Mouse (Mus musculus) embryonic fibroblast, embryonic 13.5 days (primary cell): ENCODE results near the gene Snapc1. TPM values are rescaled to one million over a fixed set of nuclear protein-coding genes. Genes with fewer than 3 reads are reported as not detected.

ENCODE experiments used
- H3K27ac ChIP-seq: 2 replicates; pipeline ENCODE4 v1.5.1; 2012; ENCODE audit warnings: low read length, control low read depth, inconsistent platforms; ENCODE audit not compliant: insufficient read depth
- H3K4me1 ChIP-seq: 2 replicates; pipeline ENCODE4 v1.6.1; 2011; ENCODE audit warnings: low read length; ENCODE audit not compliant: control insufficient read depth, insufficient read depth
- H3K4me3 ChIP-seq: 2 replicates; pipeline ENCODE4 v1.5.1; 2011; ENCODE audit warnings: mild to moderate bottlenecking, control low read depth, low read length; ENCODE audit not compliant: insufficient read depth
- CTCF ChIP-seq: IDR thresholded peaks from 2 replicates; pipeline ENCODE4 v1.5.1; 2011; ENCODE audit warnings: mild to moderate bottlenecking, control low read depth, low read length, moderate library complexity, borderline replicate concordance; ENCODE audit not compliant: insufficient read depth
- POLR2A ChIP-seq: IDR thresholded peaks from 2 replicates; pipeline ENCODE4 v1.6.1; 2011; ENCODE audit warnings: low read depth, mild to moderate bottlenecking, control low read depth, low read length, moderate library complexity
- polyA plus RNA-seq: library from polyadenylated mRNA; stranded (reverse); fragments of >200 nt; gene quantifications from 2 replicates; pipeline ENCODE4 v1.2.4, GENCODE M21; 2011; ENCODE audit warnings: low read depth; ENCODE audit not compliant: missing spikeins, insufficient read length

The Snapc1 gene
- polyA plus RNA-seq, 1 experiment, result 23.0 TPM

DNA sequence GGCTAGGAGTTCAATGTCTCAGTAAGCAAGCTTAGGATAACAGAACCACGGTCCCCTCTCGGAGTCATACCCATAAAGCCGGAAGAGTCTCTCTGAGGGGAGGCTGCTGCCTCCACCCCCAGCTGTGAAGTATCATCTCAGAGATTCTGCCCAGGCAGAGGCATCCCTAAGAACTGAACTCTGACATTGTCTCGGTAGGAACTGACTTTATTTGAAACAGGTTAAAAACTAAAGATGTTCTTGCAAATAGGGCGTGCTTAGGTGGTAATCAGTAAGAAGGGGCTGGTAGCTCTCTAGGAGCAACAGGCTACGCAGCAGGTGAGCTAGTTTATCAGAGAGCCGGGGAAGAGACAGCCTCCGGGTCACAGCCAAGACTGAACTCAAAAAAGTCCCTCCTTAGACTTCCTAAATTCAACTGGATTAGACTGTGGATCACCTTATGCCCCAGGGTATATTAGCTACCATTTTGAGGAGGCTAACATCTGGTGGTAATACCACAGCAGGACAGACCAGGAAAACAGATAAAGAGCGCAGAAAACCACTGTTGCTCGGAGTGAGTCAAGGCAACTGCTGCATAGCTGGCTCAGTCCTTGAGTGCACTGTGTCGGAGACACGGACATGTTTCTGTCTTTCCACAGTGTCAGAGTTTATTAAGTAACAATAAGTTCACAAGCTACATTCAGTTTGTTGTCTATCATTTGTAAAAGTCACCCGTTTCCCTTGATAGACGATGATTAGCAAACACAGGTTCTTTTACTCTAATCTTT, 10.7 kb upstream of the Snapc1 start:
- Histone ChIP-seq H3K4me1 (no peaks in the 10 kb centered on the region), H3K4me3 (no peak overlapping the region), H3K27ac (no peak overlapping the region)
- TF ChIP-seq POLR2A (no peak), CTCF (no peak)

DNA sequence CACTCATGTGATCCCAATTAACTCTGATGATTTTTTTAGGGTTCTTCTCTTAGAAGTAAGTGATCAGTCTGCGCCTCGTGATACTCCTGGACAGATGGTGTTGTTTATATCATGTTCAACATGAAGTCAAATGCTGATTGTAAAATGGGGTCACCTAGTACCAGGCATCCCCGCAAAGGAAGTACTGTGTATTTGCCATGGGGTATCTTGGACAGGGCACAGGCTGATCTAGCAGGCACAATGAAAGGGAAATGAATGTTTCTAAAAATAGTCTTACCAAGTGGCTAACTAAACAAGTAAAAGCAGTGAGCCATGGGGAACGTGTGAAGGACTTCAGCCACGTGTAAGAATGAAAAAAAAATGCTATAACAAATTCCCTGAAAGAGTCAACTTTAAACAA, 9.5 kb upstream of the Snapc1 start:
- TF ChIP-seq CTCF (no peak), POLR2A (no peak)
- no peak overlapping the region for H3K27ac ChIP-seq
- no peak overlapping the region for H3K4me3 ChIP-seq
- H3K4me1 ChIP-seq, result no peaks in the 10 kb centered on the region

DNA sequence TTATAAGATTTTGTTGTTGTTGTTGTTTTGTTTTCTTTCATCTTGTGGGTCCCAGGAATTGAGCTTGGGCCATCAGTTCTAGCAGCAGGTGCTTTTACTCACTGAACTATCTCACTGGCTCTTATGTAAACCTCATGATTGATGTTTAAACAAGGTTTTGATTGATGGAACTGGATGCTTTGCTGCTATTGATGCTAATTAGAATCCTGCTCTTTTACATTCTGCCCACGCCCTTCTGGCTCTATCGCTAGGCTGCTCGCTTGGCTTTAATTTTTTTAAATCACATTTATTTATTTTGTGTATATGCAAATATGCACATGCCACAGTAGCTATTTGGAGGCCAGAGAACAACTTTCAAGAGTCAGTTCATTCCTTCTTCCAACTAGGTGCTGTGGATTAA, 6.6 kb upstream of the Snapc1 start:
- TF ChIP-seq POLR2A, result no peak
- TF ChIP-seq CTCF, result no peak
- Histone ChIP-seq H3K4me1 (no peaks in the 10 kb centered on the region), H3K27ac (no peak overlapping the region), H3K4me3 (no peak overlapping the region)

DNA sequence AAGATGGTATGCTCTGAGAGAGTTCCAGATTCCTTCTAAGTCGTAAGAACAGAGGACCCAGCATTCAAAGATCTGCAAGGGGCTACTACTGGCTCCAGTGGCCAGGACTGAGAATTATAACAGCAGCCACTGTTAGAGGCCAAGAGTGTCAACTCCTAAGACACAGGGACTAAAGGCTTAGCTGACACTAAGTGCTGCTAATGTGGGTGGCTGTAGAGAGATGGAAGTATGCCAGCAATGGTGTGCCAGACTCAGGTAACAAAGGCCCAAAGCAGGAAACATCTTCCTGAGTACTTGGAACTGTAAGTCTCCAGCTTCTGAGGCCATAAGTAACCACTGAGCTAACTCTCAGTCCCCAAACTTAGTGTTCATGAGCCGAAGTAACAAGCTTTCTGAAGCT, 5.5 kb upstream of the Snapc1 start:
- TF ChIP-seq CTCF (no peak), POLR2A (no peak)
- H3K27ac ChIP-seq, result no peak overlapping the region

DNA sequence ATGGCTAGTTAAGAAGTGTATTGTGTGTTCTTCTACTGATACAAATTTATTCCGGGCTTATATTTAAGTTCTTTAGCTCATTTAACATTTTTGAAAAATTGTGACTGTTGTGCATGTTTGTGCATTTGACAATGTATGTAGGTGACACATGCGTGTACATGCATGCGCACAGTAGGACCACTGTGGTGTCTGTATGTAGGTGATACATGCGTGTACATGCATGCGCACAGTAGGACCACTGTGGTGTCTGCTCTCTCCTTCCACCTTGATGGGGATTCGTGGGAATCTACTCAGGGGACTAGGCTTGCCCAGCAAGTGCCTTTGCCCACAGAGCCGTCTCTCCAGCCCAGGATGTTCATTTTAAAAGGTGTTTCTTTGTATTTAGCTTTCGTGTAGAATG, 4.9 kb downstream of the Snapc1 start:
- Histone ChIP-seq H3K4me3 (no peak overlapping the region), H3K4me1 (no peaks in the 10 kb centered on the region; the same call in 1 of the 2 replicates), H3K27ac (no peak overlapping the region)
- TF ChIP-seq CTCF (no peak), POLR2A (no peak)

More for the DNA sequence above, 5.5 kb upstream of the Snapc1 start:
- Histone ChIP-seq H3K4me3 (no peak overlapping the region), H3K4me1 (no peaks in the 10 kb centered on the region)

DNA sequence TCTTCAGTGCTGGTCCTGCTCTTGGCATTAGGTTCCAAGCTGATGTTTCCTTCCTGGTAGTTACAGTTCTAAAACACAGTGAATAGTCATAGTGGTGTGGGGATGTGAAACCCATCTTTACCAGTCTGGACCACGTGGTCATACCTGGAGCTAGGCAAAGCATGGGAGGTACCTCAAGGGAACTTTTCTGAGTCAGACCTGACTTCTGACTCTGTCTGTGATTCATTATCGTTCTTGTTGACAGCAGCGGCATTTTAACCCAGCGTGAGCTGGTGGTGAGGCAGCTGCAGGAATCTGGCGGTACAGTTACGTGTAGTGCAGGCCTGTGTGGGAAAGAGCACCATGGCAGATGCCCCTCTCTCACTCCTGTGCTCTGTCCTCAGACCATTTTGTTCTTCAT, 10.3 kb downstream of the Snapc1 start:
- H3K4me3 ChIP-seq, result no peak overlapping the region
- no peaks in the 10 kb centered on the region for H3K4me1 ChIP-seq
- TF ChIP-seq POLR2A (no peak), CTCF (no peak)
- no peak overlapping the region for H3K27ac ChIP-seq

DNA sequence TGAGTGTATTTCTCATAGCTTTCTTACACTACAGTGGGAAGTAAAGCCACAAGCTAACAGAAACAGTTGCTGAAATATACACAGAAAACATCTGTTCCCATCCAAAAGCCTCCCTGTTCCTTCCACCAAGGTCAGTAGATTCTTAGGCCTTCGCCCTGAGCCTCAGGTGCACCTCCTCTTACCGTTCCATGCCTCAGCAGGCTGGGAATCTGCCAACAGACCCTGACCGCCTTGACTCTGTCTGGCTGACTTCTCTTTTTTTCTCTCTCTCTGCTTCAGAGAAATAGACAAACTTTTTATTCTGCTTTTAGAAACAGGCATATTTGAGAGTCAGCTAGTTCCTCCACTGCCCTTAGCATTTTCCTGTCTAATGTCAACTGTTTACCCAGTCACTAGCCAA, 13.9 kb downstream of the Snapc1 start:
- Histone ChIP-seq H3K4me1 (no peaks in the 10 kb centered on the region), H3K27ac (no peak overlapping the region), H3K4me3 (no peak overlapping the region)
- TF ChIP-seq CTCF, result no peak
- TF ChIP-seq POLR2A, result no peak

DNA sequence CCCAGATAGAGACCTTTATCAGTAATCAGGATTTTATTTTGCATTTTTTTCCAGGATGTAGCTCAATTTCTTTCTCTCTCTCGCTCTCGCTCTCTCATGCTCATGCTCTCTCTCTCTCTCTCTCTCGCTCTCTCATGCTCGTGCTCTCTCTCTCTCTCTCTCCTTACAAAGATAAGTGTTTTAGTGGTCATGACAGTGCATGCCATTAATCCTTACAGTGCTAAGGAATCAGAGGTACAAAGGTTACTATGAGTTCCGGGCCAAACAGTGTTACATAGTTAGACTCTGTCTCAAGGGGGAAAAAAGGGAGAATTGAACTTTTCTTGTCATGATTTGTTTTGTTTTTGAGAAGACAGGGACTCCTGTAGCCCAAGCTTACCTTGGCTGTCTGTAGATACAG, 15.4 kb downstream of the Snapc1 start:
- Histone ChIP-seq H3K4me1 (no peaks in the 10 kb centered on the region), H3K4me3 (no peak overlapping the region), H3K27ac (no peak overlapping the region)
- TF ChIP-seq POLR2A, result no peak
- no peak for TF ChIP-seq CTCF

DNA sequence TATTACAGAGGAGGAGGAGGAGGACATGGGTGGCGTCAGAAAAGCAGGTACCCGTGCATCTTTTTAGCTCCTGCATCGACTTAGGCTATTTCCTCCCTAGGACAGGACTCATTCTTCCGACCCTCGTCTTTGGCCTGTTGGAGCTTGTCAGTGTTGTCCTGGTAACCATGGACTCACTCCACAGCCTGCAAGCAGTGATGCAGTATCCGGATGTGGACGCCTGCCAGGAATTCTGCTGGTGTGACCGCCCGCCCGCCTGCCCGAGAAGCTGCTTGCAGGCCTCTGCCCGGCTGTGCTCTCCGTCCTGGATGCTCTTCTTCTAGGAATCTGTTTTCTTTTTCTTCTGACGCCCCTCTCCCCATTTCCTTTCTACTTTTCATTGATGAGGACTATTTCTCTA, 18.3 kb downstream of the Snapc1 start:
- Histone ChIP-seq H3K27ac (no peak overlapping the region), H3K4me3 (no peak overlapping the region), H3K4me1 (no peaks in the 10 kb centered on the region)
- TF ChIP-seq CTCF (no peak), POLR2A (no peak)

DNA sequence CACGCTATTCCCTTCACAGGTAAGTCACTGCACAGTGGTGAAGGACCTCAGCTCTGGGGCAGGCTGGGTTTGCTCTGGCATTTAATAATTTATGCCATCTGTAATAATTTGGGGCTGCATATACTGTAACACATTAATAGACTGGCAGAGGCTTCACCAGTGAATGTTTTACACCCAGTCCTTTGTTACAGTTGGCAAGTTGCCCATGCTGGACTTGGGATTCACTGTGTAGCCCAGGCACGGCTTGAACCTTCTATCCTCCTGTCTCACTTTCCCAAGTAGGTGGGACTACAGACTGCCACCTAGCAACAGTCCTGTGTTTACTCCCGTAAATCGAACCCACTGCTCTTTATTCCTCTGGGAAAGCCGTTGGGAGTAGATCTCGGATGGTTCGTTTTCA, 22.0 kb downstream of the Snapc1 start:
- no peak for TF ChIP-seq POLR2A
- no peak for TF ChIP-seq CTCF
- H3K4me1 ChIP-seq, result no peaks in the 10 kb centered on the region

More for the DNA sequence above, 22.0 kb downstream of the Snapc1 start:
- no peak overlapping the region for H3K4me3 ChIP-seq
- H3K27ac ChIP-seq, result no peak overlapping the region
